Mouse (Mus musculus) gastrocnemius, postnatal 14 days (tissue): ENCODE measurements around the gene Gm10447. TPM values are rescaled to one million over a fixed set of nuclear protein-coding genes. Genes with fewer than 3 reads are reported as not detected.
"Not testable (repeated sequence)": the region's sequence is repeated elsewhere in the genome, so short reads cannot be mapped to it uniquely, and the experiment has no call there.

Source experiments
- DNase-seq: peaks from one replicate; pipeline ENCODE4 v3.0.0; 2021; ENCODE audit warnings: mixed read lengths
- intact Hi-C: fragments of 180-260 bp; cut with DNase I; formaldehyde crosslinking; loops from one replicate; pipeline ENCODE4 v1.15.1; 2025; ENCODE audit warnings: low total_unique reads
- total RNA-seq, 2 experiments: library from RNA; stranded (reverse); gene quantifications; 2 replicates each; pipeline ENCODE4 v1.2.3; 2021

Gene Gm10447
- total RNA-seq, 2 experiments from 2014 or later, result not detected

- no peak for DNase-seq
- intact Hi-C loops, result no loop called here
These were observed 6.7 kb downstream of the Gm10447 start for GRCm38 (mm10) chr11:53450070-53450705.

- intact Hi-C loops, result no loop called here
- DNase-seq, result peak; percentile 25
These were observed 8.4 kb downstream of the Gm10447 start for GRCm38 (mm10) chr11:53448529-53448928.

GRCm38 (mm10) chr11:53447996-53448395, 8.9 kb downstream of the Gm10447 start:
- no peak for DNase-seq
- intact Hi-C loops, result no loop called here

GRCm38 (mm10) chr11:53446183-53446582, 10.7 kb downstream of the Gm10447 start:
- intact Hi-C loops, result no loop called here
- no peak for DNase-seq

- DNase-seq, result no peak
- intact Hi-C loops, result no loop called here
These were observed 11.3 kb downstream of the Gm10447 start for GRCm38 (mm10) chr11:53445562-53445961.

GRCm38 (mm10) chr11:53443861-53444260, 13.0 kb downstream of the Gm10447 start:
- no peak for DNase-seq
- intact Hi-C loops, result no loop called here

GRCm38 (mm10) chr11:53441921-53442320, 15.0 kb downstream of the Gm10447 start:
- DNase-seq, result no peak
- intact Hi-C loops, result no loop called here

- DNase-seq, result no peak
These were observed 20.6 kb downstream of the Gm10447 start for GRCm38 (mm10) chr11:53436338-53436737.

GRCm38 (mm10) chr11:53435504-53435903, 21.4 kb downstream of the Gm10447 start:
- intact Hi-C loops, result no loop called here
- DNase-seq, result no peak

More at GRCm38 (mm10) chr11:53436338-53436737, 20.6 kb downstream of the Gm10447 start:
- intact Hi-C loops, result no loop called here

GRCm38 (mm10) chr11:53433057-53433456, 23.9 kb downstream of the Gm10447 start:
- no peak for DNase-seq
- intact Hi-C loops, result no loop called here

GRCm38 (mm10) chr11:53431347-53432056, 25.4 kb downstream of the Gm10447 start:
- no peak for DNase-seq
- intact Hi-C loops, result no loop called here

- intact Hi-C loops, result no loop called here
- peak; percentile 97 for DNase-seq
These were observed 26.1 kb downstream of the Gm10447 start, which contains the start of the genes Uqcrq and Gdf9 for GRCm38 (mm10) chr11:53430670-53431346. Uqcrq (minus strand) TSS chr11:53430831. Gdf9 (plus strand) TSS chr11:53431023.

- DNase-seq, result no peak
- intact Hi-C loops, result no loop called here
These were observed 26.6 kb downstream of the Gm10447 start for GRCm38 (mm10) chr11:53430300-53430669.

GRCm38 (mm10) chr11:53429182-53429581, 27.7 kb downstream of the Gm10447 start:
- intact Hi-C loops, result no loop called here
- no peak for DNase-seq

- intact Hi-C loops, result no loop called here
- no peak for DNase-seq
These were observed 28.2 kb downstream of the Gm10447 start for GRCm38 (mm10) chr11:53428716-53429057.

- no peak for DNase-seq
- intact Hi-C loops, result no loop called here
These were observed 28.8 kb downstream of the Gm10447 start for GRCm38 (mm10) chr11:53427993-53428715.

- intact Hi-C loops, result not testable (repeated sequence)
These were observed 30.0 kb downstream of the Gm10447 start for GRCm38 (mm10) chr11:53426914-53427313.

GRCm38 (mm10) chr11:53425711-53426255, 31.1 kb downstream of the Gm10447 start:
- no peak for DNase-seq
- intact Hi-C loops, result no loop called here

More at GRCm38 (mm10) chr11:53426914-53427313, 30.0 kb downstream of the Gm10447 start:
- DNase-seq, result not testable (repeated sequence)

GRCm38 (mm10) chr11:53425251-53425650, 31.7 kb downstream of the Gm10447 start:
- intact Hi-C loops, result no loop called here
- no peak for DNase-seq

- intact Hi-C loops, result no loop called here
- no peak for DNase-seq
These were observed 32.1 kb downstream of the Gm10447 start for GRCm38 (mm10) chr11:53424826-53425225.
